Mouse (Mus musculus) T-helper 2 cell (primary cell): ENCODE results near the gene E130308A19Rik.

Experiments used
- in situ Hi-C: fragments of 300-600 bp; cut with MboI, MseI; formaldehyde crosslinking; loops from one replicate; pipeline ENCODE4 v1.15.1; 2025; ENCODE audit warnings: high pct_unique_total_duplicates

E130308A19Rik gene

DNA sequence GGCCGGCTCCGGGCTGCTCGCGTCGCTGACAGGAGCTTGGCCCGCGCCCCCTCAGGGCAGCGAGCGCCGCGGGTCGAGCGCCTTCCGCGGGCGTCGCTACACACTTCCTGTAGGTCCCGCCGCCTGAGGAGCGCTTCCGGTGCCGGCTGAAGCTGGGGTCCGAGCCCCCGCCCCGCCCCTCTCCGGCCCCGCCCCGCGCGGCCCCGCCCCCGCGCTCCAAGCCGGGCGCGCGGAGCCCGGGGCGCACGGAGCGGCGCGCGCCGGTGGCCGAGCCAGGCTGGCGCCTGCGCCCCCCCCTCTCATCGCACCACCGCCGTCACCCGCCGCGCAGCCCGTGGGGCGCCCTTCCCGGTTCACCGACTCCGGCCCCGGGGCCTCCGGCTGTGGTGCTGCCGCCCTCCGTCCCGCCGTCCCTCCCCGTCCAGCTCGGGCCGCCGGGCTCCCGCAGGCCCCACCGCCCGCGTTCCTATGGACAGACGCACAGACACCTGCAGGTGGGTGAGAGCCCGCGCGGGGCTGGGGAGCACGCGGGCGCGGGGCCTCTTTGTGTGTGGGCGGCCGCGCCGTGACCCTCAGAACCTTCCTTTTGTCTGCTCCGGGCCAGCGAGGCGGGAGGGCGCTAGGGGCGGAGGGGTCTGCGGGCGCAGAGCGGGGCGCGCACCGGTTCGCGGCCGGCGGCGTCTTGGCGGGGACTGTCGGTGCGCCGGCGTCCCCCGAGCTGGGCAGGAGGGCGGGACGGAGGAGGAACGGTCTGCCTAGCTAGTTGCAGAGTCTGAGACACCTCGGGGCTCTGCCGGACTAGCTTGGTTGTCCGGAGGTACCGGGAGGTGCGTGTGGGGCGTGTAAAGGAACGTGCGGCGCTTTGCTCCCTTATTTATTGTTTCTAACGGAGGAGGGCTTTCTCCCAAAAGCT, at the start of gene E130308A19Rik:
Gene E130308A19Rik (plus strand): TSS at position 214 of the 913 bp plus-strand sequence.
- in situ Hi-C loops: no loop called here

DNA sequence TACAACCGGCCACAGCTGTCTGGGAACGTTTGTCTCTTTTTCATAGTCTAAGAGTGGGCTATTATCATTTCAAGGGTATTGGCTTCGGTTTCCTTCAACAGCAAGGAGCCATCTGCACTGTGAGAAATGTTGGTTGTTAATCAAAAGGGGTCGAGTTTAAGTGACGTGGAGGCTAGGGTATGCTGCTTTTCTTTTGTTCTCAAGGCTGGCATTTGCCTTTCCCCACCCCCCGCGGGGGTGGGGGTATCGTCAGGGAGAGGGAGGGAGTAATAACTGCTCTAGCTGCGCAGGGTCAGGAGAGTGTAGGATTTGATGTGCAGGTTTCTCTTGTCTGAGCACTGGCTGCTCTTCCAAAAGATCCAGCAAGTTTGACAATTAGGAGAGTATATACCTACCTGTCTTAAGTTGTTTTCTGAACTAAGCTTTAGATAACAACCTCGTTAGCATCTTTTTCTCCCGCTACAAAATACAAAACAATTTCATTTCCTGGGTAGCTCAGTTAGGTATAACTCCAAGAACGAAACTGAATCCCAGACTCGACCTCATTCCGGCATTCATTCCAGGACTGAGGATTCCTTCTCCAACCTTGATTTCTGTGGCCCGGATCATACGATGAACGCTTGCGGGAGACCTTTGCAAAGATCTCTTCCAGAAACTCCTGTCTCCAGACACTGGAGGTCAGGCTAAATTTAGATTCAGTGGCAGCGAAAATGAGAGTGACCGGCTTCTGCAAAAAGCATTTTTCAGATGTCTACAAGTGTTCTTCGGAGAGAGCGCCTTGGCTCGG, 45.3 kb upstream of the E130308A19Rik start:
- in situ Hi-C loops: no loop called here

DNA sequence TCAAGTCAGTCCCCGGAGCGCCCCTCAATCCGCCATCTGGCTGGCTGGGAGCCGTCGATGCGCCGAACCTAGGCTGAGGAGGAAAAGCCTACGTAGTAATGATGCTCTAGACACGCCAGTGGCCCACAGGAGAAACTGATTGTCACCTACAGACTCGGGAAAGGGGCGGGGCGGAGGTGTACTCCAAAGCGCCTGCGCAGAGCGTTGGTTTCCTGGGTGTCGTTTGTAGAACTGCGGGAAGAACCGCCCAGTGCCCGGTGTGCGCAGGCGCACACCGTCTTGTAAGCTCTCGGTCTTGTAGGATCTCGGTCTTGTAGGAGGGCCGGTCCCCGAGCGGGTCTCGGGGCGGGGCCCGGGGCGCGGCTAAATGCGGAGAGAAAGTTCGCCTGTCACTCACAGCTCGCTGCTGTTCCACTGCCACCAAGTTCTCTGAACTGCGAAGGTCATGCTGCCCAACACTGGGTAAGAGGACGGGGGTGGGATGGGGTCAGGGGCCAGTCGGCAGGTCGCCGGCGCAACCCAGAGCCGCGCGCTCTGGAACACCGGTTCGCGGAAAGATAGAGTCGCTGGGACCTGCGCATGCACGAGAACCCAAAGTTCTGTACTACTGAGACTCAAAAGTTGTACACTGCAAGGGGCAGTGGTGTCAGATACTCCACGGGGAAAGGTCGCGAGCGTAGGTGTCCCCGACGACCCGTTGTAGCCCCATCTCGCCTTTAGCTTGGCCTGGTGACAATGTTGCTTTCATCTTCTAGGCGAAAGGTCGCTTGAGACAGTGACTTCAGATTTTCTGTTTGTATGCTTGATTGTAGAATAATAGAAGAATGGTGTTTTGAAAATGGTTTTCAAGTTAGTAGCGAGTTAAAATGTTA, 44.5 kb upstream of the E130308A19Rik start, which contains the start of gene Hsdl2:
Gene Hsdl2 (plus strand): TSS at position 250 of the 872 bp plus-strand sequence.
- in situ Hi-C loops: no loop called here

DNA sequence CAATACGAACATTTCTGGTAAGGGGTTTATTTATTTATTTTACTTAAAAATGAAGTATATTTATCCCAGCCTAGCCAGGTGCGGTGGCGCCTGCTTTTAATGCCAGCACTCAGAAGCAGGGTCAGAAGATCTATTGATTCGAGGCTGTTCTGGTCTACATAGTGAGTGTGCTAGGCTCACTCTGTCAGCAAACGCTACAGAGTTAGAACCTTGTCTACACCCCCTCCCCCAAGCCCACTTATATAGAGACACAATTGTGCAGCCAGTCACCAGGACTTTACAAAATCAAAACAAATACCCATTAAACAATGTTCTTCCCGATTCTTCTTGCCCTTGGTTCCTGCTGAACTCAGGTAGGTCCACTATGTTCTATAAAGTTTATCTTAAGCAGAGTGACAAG, 43.8 kb upstream of the E130308A19Rik start:
- in situ Hi-C loops: no loop called here

DNA sequence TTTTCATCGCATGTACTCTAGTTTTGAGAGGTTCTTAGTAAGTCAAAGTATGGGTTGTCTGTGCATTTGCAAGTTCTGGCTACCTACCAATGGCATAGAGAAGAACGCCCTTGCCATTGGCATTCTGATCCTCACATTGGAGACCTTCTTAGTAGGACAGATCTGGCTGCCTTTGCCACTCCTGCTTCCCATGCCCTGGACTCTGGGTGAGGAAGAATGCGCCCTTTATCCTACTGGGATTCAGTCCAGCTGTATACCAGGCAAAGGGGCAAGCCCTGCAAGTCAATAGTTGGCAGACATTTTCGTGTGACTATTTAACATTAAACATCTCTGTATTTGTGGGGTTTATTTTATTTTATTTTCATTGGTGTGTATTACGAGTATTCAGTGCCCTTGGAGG, 40.9 kb upstream of the E130308A19Rik start:
- in situ Hi-C loops: no loop called here

DNA sequence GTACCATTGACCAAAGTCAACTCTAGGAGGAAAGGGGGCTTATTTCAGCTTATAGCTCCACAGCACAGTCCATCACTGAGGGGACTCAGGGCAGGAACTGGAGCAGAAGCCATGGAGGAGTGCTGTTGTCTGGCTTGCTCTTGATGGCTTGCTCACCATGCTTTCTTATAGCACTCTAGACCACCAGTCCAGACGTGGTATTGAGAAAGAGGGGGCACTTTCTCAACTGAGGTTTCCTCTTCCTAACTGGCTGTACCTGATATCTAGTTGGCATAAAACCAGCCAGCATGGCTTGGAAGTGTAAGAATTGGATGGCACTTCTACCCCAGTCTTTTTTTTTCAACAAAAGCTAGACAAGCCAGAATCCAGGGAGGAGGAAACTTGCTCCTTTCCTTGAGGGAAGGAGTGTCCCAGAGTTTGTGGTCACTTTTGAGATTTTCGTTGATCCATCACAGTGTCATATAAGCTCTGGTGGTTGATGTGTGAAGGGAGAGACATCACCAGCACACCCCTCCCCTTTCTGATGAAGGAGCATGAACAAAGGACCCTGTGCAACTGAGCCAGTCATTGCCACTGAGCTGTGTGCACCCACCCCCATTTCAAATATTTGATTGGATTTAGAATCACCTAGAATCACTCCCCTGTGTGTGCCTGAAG, 38.7 kb upstream of the E130308A19Rik start:
- in situ Hi-C loops: no loop called here

DNA sequence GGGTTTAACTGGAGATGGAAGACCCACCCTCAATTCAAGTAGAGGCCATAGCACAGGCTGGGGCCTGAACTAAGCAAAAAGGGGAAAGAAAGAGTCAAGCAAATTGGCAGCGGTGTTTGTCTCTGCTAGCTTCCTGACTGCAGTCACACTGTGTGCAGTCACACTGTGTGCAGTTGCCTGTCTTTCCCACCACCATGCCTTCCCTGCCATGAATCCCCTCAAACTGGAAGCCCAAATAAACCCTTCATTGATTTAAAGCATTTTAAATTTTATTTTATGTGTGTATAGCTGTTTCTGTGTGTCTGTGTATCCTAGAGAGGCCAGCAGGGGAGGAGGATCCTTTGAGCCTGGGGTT, 38.2 kb upstream of the E130308A19Rik start:
- in situ Hi-C loops: no loop called here

DNA sequence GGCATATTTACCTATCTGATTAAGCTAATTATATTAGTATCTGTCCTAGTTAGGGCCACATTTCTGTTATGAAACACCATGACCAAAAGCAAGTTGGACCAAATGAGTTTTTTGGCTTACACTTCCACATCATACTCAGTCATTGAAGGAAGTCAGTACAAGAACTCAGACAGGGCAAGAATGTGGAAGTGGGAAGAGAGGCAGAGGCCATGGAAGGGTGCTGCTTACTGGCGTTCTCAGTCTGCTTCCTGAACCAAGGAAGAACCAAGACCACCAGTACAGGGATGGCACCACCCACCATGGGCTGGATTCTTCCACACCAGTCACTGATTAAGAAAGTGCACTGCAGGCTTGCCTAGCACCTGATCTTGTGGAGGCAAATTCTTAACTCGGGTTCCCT, 31.4 kb upstream of the E130308A19Rik start:
- in situ Hi-C loops: no loop called here

DNA sequence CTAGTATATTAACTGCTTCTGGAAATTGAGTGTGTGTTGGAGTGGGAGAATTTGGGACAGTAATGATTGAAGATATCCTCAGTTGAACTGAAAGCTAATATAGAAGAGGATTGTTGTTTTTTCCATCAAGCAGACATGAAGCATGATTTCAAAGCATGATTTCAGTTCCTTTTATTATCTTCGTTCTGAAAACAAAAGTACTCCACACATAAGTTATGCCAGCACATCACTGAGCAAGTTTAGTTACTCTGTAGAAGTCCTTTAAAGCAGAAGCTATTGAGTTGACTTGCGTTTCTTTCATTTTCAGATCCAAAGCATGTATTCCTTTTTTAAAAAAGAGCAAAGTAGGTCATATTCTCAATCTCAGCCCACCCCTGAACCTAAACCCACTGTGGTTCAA, 29.5 kb upstream of the E130308A19Rik start:
- in situ Hi-C loops: no loop called here

DNA sequence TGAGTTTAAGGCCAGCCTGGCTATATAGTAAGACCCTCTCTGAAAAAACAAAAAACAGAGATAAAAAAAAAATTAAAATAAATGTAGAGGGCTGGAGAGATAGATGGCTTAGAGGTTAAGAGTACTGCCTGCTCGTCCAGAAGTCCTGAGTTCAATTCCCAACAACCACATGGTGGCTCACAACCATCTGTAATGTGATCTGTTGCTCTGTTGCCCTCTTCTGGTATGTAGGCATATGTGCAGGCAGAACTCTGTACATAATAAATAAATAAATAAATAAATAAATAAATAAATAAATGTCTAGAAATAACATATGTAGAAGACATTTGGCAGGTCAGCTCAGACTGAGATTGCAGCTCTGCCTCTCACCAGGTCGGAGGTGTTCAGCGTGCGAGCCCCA, 23.3 kb upstream of the E130308A19Rik start:
- in situ Hi-C loops: loop anchor here (10.0 kb wide), 1 partner anchor 162 kb away; no protein-coding TSS in a partner anchor

DNA sequence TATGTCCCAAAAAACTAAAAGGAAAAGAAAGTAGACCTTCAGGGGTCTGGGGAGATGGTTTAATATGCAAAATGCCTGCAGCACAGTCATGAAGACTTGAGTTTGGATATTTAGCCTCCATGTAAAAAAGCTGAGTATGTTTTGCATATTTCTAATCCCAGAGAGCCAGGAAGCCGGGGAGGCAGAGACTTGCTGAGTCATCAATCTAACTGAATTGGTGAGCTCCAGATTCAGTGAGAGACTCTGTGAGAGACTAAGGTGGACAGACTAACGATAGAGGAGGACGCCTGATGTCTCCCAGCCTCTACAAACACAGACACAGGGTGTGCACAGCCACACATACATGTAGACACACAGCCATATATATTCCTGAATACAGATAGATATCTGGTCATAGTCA, 21.1 kb upstream of the E130308A19Rik start:
- in situ Hi-C loops: loop anchor here (10.0 kb wide), 1 partner anchor 160 kb away; no protein-coding TSS in a partner anchor

DNA sequence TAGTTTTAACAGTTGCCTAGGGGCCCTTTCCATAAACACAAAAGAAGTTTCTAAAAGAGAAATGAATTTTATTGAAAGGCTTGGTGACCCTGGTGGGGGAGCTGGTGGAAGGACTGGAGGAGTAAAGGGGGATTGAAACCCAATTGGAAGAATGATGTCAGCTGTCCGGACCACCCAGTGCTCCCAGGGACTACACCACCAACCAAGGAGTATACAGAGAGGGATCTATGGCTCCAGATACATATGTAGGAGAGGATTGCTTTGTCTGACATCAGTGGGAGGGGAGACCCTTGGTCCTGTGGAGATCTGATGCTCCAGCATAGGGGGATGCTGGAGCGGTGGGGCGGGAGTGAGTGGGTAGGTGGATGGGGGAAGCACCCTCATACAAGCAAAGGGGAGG, 20.5 kb upstream of the E130308A19Rik start:
- in situ Hi-C loops: loop anchor here (10.0 kb wide), 1 partner anchor 159 kb away; no protein-coding TSS in a partner anchor

DNA sequence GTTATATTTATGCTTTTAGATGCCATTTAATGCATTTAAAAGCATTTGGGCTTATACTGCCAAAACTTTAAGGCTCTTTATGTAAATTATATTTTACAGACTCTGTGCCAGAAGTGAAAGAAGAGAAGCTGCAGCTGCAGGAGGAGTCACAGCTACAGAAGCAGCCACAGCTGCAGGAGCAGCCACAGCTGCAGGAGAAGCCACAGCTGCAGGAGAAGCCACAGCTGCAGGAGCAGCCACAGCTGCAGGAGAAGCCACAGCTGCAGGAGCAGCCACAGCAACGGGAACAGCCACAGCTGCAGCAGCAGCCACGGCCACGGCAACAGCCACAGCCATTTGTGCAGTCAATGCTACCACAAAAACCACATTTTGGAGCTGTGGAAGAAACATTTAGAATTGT, 15.6 kb upstream of the E130308A19Rik start:
- in situ Hi-C loops: loop anchor here (10.0 kb wide), 1 partner anchor 134 kb away; no protein-coding TSS in a partner anchor

DNA sequence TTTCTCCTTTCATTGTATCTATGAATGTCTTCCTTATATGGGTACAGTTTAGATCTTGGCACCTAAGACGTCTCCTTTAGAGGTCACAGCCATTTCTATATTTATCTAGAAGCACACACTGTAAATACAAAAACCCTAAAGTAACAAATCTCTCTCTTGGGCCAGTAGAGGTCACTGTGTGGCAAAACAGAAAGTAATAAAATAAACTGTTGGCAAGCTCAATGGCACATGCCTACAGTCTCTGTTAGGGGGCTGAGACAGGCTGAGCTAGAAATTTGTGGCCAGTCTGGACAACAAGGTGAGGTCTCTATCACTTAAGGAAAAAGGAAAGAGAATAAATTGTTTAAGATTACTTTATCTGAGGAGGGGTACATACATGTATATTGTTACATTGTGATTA, 11.0 kb upstream of the E130308A19Rik start:
- in situ Hi-C loops: loop anchor here (10.0 kb wide), 1 partner anchor 130 kb away; no protein-coding TSS in a partner anchor

DNA sequence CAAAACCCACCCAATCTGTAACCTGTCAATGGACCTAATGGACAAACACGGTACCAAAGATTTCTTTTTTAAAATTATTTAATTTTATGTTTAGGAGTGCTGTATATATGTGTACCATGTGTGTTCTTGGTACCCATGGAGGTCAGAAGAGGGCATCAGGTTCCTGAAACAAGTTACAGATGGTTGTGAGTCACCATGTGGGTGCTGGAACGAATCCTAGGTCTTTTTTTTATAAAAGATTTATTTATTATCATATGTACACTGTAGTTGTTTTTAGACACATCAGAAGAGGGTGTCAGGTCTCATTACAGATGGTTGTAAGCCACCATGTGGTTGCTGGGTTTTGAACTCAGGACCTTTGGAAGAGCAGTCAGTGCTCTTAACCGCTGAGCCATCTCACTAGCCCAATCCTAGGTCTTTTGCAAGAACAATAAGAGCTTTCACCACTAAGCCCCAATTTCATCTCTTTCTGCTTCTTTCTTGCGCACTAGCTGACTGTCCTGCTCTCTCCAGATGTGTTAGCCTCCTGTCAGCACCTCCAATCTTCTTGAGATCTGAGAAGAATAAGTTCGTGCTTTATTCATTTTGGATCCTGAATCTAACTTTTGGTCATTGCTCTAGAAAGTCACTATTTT, 6.3 kb upstream of the E130308A19Rik start:
- in situ Hi-C loops: loop anchor here (10.0 kb wide), 1 partner anchor 125 kb away; no protein-coding TSS in a partner anchor

DNA sequence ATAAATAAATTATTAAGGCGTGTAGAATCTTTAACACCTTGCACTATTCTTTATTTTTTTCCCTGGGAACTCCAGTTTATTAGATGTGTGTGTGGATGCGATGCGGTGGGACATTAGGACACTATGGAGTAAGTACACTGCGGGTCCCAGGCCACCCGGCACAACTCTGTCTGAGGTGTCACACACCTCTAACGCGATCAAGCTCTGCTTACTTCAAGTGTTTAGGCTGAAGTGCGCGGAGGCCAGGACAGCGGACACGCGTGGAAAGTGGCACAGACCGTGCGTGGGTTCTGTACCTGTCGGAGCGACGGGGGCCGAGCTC, 374 bp upstream of the E130308A19Rik start:
- in situ Hi-C loops: no loop called here

DNA sequence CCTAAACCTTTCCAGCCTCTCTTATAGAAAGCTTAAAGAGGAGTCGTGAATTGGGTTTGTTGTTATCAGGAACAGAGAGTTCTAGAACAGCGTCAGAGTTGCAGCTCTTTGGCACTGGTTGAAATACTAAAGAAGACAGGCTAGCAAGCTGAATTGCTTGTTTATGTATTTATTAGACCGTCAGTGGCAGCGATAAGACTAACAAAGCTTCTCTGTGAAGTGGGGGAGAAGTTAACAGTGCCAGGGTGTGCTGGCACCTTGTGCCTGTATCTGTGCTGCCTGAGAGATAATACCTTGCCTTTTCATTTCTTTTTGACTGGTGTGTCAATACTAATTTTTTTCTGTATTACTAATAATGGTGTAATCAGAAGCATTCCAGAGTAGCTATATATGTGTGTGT, 2.2 kb downstream of the E130308A19Rik start:
- in situ Hi-C loops: no loop called here

DNA sequence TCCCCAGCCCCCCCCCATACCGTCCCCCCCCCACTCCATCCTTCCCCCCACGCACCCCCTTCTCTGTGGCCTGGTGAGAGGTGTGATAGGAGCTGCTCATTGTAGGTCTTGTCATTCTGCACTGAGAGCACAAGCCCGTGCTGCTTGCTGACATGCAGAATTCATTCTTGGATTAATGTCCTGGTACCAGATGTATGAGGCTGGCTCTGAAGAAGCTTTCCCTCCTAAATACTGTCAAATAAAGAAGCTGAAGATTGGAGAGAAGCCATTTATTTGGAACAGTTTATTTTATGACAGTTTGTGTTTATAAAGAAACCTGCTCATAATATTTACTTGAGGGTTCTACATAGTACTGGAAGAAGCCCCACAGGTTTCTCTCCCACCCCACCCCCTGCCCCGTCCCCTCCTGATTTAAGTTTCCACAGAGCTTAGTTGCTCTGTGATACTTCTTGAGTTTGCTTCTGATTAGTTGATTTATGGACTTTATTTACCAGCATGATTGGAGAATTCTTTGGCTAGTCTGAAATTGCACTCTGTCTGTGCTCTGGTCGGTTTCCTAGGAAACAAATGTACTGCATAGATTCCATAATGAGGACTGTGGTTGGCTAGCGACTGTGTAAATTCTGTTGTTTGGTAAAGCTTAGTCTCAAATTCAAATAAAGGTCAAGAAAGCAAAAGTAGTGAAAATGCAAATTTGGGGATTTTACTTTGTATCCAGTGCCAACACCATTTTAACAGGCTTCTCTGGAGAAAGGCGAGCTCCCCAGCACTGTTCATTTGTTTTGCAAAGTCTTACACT, 3.3 kb downstream of the E130308A19Rik start:
- in situ Hi-C loops: no loop called here

DNA sequence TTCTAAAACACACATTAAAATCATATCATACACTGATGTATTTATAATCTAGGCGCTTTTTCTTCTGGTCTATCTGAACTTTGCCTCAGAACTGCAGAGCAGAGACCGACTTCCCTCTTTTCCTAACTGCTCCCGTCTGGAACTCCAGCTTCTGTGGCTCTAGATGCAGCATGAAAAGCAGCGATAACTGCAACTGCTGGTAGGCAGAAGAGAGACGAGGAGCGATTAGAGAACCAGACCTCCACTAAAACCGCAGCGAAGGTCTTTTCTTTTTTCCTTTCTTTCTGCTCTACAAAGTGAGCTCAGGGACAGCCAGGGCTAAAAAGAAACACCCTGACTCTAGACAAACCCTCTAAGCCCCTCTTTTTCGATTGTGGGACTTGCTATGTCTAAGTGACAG, 4.1 kb downstream of the E130308A19Rik start:
- in situ Hi-C loops: no loop called here

DNA sequence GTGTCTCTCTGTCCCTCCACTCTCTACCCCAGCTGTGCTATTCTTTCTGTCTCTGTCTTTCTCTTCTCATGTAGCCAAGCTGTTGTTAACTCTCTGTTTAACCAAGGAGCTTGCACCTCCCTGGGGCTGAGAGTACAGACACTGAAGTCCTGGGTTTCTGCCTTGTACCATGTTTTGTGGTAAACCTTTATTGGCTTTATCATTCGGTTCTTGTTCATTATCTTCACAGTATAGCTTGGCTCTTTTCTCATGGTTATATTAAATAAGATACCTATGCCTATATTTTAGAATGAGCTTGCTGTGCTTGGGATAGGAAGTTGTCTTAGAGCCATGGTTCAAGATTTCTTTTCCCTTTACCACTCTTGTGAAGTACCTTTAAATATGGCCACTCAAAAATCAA, 8.5 kb downstream of the E130308A19Rik start:
- in situ Hi-C loops: no loop called here
